Mouse (Mus musculus): ENCODE data around the gene Yod1. TPM values are rescaled to one million over a fixed set of nuclear protein-coding genes. Genes with fewer than 3 reads are reported as not detected.

The Yod1 gene
- polyA plus RNA-seq, 1 experiment: 0.70 TPM

GRCm38 (mm10) chr1:130759689-130760088 is 42.6 kb downstream of the Yod1 start:
- Histone ChIP-seq H3K4me2 (ENCODE audit: low read depth) (no peak overlapping the region), H3ac (ENCODE audit: control insufficient read depth, insufficient read length) (no peak overlapping the region), H3K27me3 (ENCODE audit: control insufficient read depth, insufficient read depth, insufficient read length) (no peaks in the 10 kb centered on the region), H3K36me3 (ENCODE audit: control insufficient read depth, insufficient read depth) (no peaks in the 10 kb centered on the region), H3K4me3 (no peak overlapping the region), H3K79me2 (ENCODE audit: control insufficient read depth, insufficient read depth) (no peaks in the 10 kb centered on the region)
- TF ChIP-seq POLR2AphosphoS2 (IDR thresholded peaks at IDR 0.05; ENCODE audit: insufficient read length, low read depth) (no peak), USF1 (IDR thresholded peaks at IDR 0.05; ENCODE audit: low read depth) (no peak), MAX (IDR thresholded peaks at IDR 0.05; ENCODE audit: low read depth) (no peak), REST (IDR thresholded peaks at IDR 0.05; ENCODE audit: insufficient read depth, insufficient read length) (no peak), MYOD1 (IDR thresholded peaks at IDR 0.05; ENCODE audit: control insufficient read depth in 1 of 3, insufficient read length in 2 of 3, low read depth in 2 of 3) (no peak), MYOG (IDR thresholded peaks at IDR 0.05; ENCODE audit: control insufficient read depth in 1 of 3, insufficient read depth in 1 of 3, insufficient read length in 2 of 3, low read depth in 2 of 3) (no peak), CEBPB (IDR thresholded peaks at IDR 0.05; ENCODE audit: insufficient read depth, poor library complexity, severe bottlenecking) (no peak)

GRCm38 (mm10) chr1:130761597-130761996 is 44.5 kb downstream of the Yod1 start:
- Histone ChIP-seq H3K79me2 (ENCODE audit: control insufficient read depth, insufficient read depth) (no peaks in the 10 kb centered on the region), H3K36me3 (ENCODE audit: control insufficient read depth, insufficient read depth) (no peaks in the 10 kb centered on the region), H3ac (ENCODE audit: control insufficient read depth, insufficient read length) (no peak overlapping the region), H3K4me3 (no peak overlapping the region), H3K27me3 (ENCODE audit: control insufficient read depth, insufficient read depth, insufficient read length) (no peaks in the 10 kb centered on the region), H3K4me2 (ENCODE audit: low read depth) (no peak overlapping the region)
- no peak for TF ChIP-seq POLR2AphosphoS2 (IDR thresholded peaks at IDR 0.05; ENCODE audit: insufficient read length, low read depth)
- no peak for TF ChIP-seq MYOD1 (IDR thresholded peaks at IDR 0.05; ENCODE audit: control insufficient read depth in 1 of 3, insufficient read length in 2 of 3, low read depth in 2 of 3)
- TF ChIP-seq USF1 (IDR thresholded peaks at IDR 0.05; ENCODE audit: low read depth): no peak
- no peak for TF ChIP-seq MYOG (IDR thresholded peaks at IDR 0.05; ENCODE audit: control insufficient read depth in 1 of 3, insufficient read depth in 1 of 3, insufficient read length in 2 of 3, low read depth in 2 of 3)
- no peak for TF ChIP-seq TCF3 (IDR thresholded peaks at IDR 0.05; ENCODE audit: insufficient read length, low read depth)
- no peak for TF ChIP-seq REST (IDR thresholded peaks at IDR 0.05; ENCODE audit: insufficient read depth, insufficient read length)
- TF ChIP-seq CEBPB (IDR thresholded peaks at IDR 0.05; ENCODE audit: insufficient read depth, poor library complexity, severe bottlenecking): no peak
- TF ChIP-seq MAX (IDR thresholded peaks at IDR 0.05; ENCODE audit: low read depth): no peak
- TF ChIP-seq SRF (IDR thresholded peaks at IDR 0.05; ENCODE audit: control insufficient read depth, insufficient read length, low read depth): no peak
- no peak for TF ChIP-seq E2F4 (IDR thresholded peaks at IDR 0.05; ENCODE audit: insufficient read depth)
- no peak for TF ChIP-seq POLR2A (IDR thresholded peaks at IDR 0.05; ENCODE audit: insufficient read length, low read depth)
- TF ChIP-seq TCF12 (IDR thresholded peaks at IDR 0.05; ENCODE audit: insufficient read depth, poor library complexity, severe bottlenecking): no peak

- TF ChIP-seq POLR2AphosphoS2 (IDR thresholded peaks at IDR 0.05; ENCODE audit: insufficient read length, low read depth) (no peak), USF1 (IDR thresholded peaks at IDR 0.05; ENCODE audit: low read depth) (no peak), SRF (IDR thresholded peaks at IDR 0.05; ENCODE audit: control insufficient read depth, insufficient read length, low read depth) (no peak), REST (IDR thresholded peaks at IDR 0.05; ENCODE audit: insufficient read depth, insufficient read length) (no peak), TCF12 (IDR thresholded peaks at IDR 0.05; ENCODE audit: insufficient read depth, poor library complexity, severe bottlenecking) (no peak), E2F4 (IDR thresholded peaks at IDR 0.05; ENCODE audit: insufficient read depth) (no peak), MYOG (IDR thresholded peaks at IDR 0.05; ENCODE audit: control insufficient read depth in 1 of 3, insufficient read depth in 1 of 3, insufficient read length in 2 of 3, low read depth in 2 of 3) (no peak), CEBPB (IDR thresholded peaks at IDR 0.05; ENCODE audit: insufficient read depth, poor library complexity, severe bottlenecking) (no peak), MYOD1 (IDR thresholded peaks at IDR 0.05; ENCODE audit: control insufficient read depth in 1 of 3, insufficient read length in 2 of 3, low read depth in 2 of 3) (no peak), MAX (IDR thresholded peaks at IDR 0.05; ENCODE audit: low read depth) (no peak), POLR2A (IDR thresholded peaks at IDR 0.05; ENCODE audit: insufficient read length, low read depth) (no peak), TCF3 (IDR thresholded peaks at IDR 0.05; ENCODE audit: insufficient read length, low read depth) (no peak)
- Histone ChIP-seq H3K79me2 (ENCODE audit: control insufficient read depth, insufficient read depth) (no peaks in the 10 kb centered on the region), H3K4me2 (ENCODE audit: low read depth) (no peak overlapping the region), H3ac (ENCODE audit: control insufficient read depth, insufficient read length) (no peak overlapping the region), H3K36me3 (ENCODE audit: control insufficient read depth, insufficient read depth) (no peaks in the 10 kb centered on the region), H3K4me3 (no peak overlapping the region), H3K27me3 (ENCODE audit: control insufficient read depth, insufficient read depth, insufficient read length) (no peaks in the 10 kb centered on the region)
Observed at GRCm38 (mm10) chr1:130762045-130762760, 45.1 kb downstream of the Yod1 start.

- Histone ChIP-seq H3ac (ENCODE audit: control insufficient read depth, insufficient read length) (no peak overlapping the region), H3K79me2 (ENCODE audit: control insufficient read depth, insufficient read depth) (no peaks in the 10 kb centered on the region), H3K27me3 (ENCODE audit: control insufficient read depth, insufficient read depth, insufficient read length) (no peaks in the 10 kb centered on the region), H3K4me3 (no peak overlapping the region), H3K36me3 (ENCODE audit: control insufficient read depth, insufficient read depth) (no peaks in the 10 kb centered on the region), H3K4me2 (ENCODE audit: low read depth) (no peak overlapping the region)
- TF ChIP-seq MYOG (IDR thresholded peaks at IDR 0.05; ENCODE audit: control insufficient read depth in 1 of 3, insufficient read depth in 1 of 3, insufficient read length in 2 of 3, low read depth in 2 of 3) (no peak), MAX (IDR thresholded peaks at IDR 0.05; ENCODE audit: low read depth) (no peak), CEBPB (IDR thresholded peaks at IDR 0.05; ENCODE audit: insufficient read depth, poor library complexity, severe bottlenecking) (no peak), MYOD1 (IDR thresholded peaks at IDR 0.05; ENCODE audit: control insufficient read depth in 1 of 3, insufficient read length in 2 of 3, low read depth in 2 of 3) (no peak), TCF3 (IDR thresholded peaks at IDR 0.05; ENCODE audit: insufficient read length, low read depth) (no peak), USF1 (IDR thresholded peaks at IDR 0.05; ENCODE audit: low read depth) (no peak), POLR2A (IDR thresholded peaks at IDR 0.05; ENCODE audit: insufficient read length, low read depth) (no peak), REST (IDR thresholded peaks at IDR 0.05; ENCODE audit: insufficient read depth, insufficient read length) (no peak), TCF12 (IDR thresholded peaks at IDR 0.05; ENCODE audit: insufficient read depth, poor library complexity, severe bottlenecking) (no peak), POLR2AphosphoS2 (IDR thresholded peaks at IDR 0.05; ENCODE audit: insufficient read length, low read depth) (no peak)
Observed at GRCm38 (mm10) chr1:130764027-130764461, 46.9 kb downstream of the Yod1 start.
